Mouse (Mus musculus) lung, postnatal 36 days (tissue): ENCODE measurements at regions not wholly inside any gene's neighbourhood (a gene's known extent, or its start where the extent isn't known, plus 50 kb on each side); places are given as distances from the start of the nearest gene placed in this dataset.
A peak's percentile ranks its signal among the peaks of the same experiment; 100 is the strongest.

Experiments used
- DNase-seq: peaks from one replicate; pipeline ENCODE4 v3.0.0; 2022; ENCODE audit warnings: mixed read lengths

DNA sequence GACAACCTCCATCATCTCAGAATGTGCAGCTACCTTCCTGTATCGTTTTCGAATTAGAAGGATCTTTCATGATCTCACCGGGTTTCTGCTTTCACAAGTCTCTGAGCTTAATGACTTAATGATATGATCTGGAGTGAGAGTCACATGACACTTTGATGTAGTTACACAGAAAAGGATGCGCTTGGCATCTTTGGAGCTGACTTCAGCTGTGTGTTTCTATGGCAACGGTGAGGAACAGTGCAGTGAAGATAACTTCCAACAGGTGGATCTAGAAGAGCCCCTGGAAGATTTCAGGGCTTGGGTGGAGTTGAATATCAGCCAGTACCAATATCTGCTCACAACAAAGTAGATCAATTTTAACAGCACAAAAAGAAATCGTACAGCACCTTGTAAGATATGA is 449.1 kb upstream of the Adamts9 start:
- DNase-seq: no peak

DNA sequence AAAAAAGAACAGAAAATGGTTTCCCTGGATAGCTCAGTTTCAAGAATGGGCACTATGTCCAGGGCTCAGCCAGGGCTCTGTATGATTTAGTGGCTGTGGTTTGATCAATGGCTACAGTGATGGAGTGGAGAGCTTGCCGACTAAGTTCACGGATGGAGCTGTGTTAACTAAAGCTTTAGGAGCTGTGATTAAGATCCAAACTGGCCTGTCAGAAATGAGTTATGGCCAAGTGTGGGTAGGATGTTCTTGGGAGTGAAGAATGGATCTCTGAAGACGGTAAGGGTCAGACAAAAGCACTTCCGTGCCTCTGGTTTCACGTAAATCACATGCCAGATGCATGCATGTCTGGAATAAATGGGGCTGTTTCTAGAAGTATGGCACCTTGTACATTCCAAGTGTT is 447.9 kb upstream of the Adamts9 start:
- DNase-seq: no peak

DNA sequence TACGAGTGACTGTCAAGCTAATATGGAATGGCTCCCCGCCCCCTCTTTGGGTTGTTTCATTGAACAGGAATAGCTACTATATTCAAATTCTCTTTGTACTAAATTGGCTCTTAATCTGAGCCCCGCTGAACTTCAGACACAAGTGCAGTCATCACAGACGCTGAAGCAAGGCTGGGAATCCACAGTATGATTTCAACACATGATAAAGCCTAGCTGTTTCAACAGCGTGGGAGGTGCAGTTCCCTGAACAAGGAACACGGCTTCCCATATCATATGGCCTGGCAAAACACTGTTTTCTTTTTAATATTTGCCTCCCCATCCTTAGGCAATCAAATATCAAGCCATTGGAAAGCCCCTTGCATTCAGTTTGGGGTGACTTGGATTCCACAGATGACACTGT is 428.0 kb upstream of the Adamts9 start:
- no peak for DNase-seq

DNA sequence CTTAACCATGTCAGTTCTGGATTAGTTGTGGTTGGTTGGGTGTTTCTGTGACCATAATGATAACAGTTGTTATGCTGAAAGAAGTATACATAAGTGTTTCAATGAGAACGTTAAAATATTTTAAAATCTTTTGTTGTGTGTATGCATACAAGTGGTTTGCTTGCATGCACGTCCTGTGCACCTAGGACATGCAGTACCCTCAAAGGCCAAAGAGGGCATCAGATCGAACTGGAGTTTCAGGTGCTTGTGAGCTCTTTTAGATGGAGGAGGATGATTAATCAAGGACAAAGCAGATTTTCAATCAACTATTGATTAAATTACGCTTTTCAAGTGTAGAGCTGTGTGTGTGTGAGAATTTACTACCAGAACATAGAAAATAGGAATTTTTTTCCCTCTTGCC is 420.6 kb upstream of the Adamts9 start:
- DNase-seq: no peak

DNA sequence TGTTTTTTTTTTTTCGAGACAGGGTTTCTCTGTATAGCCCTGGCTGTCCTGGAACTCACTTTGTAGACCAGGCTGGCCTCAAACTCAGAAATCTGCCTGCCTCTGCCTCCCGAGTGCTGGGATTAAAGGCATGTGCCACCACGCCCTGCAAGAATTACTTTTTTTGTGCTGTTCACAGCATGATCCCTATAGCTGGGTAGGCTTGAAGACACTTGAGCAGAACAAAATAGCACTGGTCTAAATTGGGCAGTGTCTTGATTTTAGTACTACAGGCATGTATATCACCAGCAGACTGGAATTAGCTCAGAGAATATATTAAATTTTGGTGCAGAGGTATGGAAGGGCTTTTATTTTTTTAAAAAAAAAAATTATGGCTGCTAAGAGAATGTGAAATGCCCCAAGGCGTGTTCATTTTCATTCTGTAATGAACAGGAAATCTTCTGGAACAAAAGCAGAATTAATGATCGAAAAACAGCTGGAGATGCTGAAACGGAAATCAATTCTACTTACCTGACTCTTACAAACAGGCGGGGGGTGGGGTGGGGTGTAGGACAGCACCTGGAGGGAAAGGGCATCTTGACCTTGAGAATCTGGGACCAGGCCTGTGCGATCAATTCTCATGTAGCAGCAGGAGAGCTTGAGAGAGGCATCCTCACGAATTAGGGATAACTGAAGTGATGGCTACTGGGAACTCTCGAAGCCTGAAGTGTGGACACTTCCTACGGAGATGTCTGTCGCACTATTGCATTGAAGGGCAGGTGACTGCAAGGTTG is 410.2 kb upstream of the Adamts9 start:
- DNase-seq: no peak

DNA sequence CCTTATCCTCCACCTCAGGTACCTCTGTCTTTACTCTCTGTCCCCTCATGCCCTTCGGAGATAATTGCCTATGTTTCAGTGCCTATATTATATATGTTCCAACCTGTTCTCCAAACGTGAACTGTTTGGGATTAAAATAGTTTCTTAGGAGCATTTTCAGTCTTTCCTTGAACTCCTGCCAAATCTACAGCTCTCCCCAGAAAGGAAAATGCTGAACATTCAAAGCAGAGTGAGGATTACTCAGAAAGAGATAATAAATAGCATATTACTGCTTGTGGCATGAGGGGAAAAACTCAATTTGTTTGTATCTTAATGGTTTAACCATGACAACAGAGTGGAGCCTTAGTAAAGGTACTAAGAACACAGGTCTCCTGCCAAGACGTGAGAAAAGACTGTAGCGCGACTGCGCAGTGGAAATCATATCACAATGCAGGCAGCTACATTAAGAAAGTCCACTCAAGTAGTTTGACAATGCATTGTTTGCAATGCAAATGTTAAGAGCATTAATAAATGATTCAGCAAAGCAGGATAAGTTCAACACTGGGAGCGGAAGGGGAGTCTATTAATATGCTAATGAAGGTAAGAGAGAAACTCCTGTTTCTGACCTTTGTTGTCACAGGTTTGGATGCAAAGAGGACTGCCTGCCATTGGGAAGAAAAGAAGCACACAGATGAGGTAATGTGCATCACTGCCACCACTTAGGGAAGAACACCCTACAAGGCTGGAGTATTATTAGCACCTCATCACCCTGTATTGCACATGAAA is 406.8 kb upstream of the Adamts9 start:
- no peak for DNase-seq

DNA sequence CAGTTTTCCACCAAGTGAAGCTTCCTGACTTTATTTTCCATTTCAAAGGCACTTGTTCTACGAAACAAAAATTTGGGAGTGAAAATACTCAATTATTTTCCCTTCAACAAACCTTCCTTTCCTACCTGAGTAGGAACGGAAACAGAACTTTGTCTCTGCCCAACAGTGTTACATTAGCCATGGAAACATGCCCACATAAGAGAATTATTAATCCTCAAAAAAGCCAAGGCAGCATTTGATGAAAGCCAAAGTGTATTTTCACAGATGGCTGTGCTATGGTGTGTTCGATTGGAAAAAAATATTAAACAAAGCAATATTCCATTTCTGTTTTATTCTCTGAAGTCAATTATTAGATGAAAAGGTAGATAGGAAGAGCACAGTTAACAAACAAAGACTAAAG is 404.8 kb upstream of the Adamts9 start:
- no peak for DNase-seq

DNA sequence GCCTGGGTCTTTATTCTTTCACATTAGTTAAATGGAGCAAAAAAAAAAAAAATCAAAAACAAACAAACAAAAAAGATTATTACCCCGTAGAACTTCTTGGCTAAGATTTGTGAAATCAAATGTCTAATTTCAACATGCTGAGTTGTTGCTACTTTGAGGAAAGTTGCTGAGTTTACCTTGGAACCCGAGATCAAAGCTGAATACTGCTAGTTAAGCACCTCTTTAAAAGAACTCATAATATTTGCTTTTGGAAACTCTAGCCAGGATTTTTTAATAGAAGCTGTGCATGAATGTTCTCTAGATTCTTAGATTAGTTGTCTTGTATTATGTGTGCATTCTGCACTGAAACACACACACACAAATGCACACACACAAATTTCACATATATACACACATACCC is 385.4 kb upstream of the Adamts9 start:
- peak; percentile 35 for DNase-seq

DNA sequence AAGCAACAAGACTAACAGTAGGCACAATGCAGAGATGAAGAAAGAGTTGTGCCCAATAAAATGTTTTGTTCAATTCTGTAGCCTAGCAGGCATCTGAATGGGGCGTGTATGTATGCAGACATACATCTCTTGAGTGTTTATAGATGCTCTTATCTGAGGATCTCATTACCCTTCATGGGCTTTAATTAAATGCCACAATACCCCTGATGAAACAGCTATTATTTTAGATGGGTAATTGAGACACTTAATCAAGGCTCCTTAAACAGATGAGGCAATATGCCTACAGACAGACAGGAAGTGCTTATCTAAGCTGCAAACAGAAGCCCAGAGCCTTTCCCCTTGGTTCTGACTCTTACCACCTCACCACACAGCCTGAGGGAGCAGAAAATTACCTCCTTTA is 384.6 kb upstream of the Adamts9 start:
- DNase-seq: no peak

DNA sequence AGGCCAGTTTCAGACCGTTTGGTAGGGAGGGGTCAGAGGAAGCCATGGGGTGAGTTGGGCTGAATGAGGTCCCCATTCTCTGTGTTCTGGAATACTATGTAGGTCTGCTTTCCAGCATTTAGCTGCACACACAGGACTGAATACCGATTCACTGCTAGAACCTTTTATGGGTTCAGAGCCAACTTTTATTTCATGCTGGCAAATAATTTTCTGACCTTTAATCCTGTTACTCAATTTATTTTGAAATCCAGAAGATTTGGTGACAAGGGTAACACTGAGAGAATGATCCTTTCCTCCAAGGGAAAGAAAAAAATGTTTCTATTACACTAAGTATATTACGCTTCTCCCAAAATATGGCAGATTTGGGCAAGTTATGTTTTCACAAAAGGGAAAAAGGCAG is 380.6 kb upstream of the Adamts9 start:
- no peak for DNase-seq

DNA sequence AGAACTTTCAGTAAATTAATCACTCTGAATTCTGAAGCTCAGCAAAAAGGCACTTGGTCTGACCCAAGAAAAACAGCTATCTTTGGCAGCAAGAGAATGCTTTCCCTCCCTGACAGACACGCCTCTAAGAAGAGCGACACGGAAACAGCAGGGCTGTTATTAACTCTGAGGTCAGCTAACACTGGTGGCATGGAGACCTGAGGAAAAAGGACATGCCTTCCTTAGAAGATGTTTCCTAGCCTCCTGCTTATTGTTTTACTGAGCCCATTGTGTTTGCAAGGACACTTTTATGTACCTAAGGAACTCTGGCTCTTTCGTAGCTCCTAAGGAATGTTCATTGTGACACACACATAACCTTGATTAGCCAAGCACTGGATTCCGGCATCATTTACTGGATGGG is 371.3 kb upstream of the Adamts9 start:
- no peak for DNase-seq

DNA sequence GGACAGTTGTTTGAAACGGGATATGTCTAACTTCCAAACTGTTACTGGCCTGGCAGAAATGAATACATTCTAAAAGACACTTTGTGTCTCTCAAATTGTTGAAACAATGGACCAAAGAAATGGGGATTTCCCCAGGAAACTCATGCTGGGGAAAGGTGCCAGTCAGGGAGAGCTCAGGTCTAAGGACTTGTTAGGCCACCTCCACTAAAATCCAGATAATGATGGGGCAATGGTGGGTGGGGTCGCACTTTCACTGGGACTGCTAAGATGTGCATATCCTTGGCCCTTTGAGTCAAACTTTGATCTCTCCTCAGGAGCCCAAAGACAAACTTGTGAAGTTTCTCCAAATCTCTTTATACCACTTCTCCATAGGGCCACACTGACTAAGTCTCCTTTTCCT is 361.9 kb upstream of the Adamts9 start:
- no peak for DNase-seq

DNA sequence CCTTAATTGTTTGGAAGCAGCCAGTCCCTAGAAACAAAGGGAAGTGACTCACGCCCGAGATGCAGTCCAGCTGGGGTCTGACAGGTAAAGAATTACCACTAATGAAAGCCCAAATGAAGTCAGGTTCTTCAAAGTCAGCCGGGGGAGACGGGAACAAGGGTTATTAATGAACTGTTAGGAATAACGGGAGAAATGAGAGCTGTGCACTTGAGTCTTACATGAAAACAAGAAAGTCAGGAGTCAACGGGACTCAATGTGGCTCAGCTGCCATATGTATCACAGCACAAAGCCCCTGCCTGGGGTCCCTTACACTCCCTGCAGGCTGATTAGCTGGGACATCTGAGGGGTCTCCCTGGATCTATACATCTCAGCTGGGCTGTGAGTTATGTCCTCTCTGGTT is 354.7 kb upstream of the Adamts9 start:
- no peak for DNase-seq

DNA sequence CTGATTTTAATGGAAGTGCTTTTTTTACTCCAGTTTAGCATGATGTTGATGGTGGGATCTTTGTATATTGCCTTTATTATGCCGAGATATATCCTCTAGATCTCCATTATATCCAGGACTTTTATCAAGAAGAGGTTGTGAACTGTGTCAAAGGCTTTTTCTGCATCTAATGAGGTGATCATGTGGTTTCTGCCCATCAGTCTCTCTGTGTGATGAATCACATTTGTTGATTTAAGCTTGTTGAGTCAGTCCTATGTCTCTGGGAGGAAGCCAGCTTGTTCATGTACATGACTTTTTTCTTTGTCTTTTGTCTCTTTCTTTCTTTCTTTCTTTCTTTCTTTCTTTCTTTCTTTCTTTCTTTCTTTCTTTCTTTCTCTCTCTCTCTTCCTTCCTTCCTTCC is 348.4 kb upstream of the Adamts9 start:
- no peak for DNase-seq

DNA sequence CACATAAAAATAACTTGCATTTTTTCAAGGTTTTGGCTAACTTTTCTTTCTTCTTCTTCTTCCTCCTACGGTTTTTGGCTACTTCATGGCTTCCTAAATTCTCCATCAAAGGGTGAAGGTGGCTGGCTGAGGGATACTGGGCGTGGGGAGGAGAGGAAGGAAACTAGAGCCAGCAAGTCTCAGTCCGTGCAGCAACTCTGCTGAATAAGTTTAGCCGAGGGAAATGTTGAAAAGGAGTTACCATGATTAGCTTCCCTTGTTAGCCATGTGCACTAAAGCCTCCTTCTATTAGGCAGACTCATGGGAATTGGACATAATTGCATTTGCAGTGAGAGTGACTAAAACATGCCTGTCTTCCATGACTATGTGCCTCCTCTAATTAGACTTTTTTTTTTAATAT is 345.1 kb upstream of the Adamts9 start:
- no peak for DNase-seq

DNA sequence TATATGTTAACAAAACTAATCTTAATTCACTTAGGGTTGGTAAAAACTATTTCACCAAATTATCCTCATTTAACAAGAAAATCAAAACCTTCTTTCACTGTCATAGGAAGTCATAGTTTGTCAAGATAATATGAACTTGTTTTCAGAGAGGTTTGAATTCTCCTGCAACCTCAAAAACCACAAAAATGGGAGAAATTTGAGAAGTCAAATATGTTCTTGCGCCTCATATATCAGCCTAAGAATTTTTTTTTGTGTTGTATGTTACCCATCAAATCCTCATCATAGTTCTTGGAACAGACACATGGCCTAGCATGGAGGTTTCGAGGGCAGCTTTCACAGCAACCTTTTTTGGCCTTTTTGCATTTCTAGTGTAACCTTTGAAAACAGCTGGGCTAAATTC is 342.5 kb upstream of the Adamts9 start:
- no peak for DNase-seq

DNA sequence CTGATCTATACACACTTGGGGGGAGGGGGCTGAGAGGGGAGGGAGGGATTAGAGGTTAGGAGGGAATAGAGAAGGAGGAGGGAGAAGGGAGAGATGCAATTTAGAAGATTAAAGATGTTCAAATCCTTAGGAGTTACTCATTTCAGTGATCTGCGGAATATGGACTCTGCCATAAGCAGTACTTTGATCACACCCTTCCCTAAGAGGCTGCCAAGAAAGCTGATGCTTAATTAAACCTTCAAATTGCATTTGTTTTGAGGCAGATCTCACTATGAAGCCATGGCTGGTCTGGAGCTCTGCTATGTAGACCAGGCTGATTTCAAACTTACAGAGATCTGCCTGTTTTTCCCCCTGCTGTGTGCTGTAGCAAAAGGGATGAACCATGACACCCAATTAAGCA is 338.2 kb upstream of the Adamts9 start:
- DNase-seq: no peak

DNA sequence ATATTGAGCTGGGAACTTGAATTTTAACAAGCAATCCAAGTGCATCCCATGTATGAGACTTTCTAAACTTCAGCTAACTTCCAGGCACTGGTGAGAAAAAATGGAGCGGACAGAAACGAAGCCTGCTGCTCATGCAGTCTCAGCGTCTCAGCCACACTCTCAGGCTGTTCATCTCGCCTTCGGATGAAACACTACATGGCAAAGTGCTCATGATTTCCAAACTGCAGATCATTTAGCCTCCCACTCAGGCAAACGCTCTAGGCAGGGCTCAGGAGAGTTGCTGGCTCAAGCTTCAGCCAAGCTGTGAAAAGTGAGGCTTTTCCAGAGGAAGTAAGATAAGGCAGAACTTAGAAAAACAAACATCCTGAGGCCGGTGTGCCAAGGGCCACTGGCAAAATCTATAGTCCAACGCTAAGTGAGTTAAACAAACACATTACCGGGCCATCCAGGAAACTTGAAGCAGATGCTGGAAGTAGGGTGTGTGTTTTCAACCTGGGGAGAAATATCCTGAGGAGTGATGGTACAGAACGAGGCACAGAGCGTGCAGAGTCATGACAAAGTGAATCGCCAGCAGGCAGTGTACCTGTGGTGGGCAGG is 330.7 kb upstream of the Adamts9 start:
- DNase-seq: peak; percentile 58

DNA sequence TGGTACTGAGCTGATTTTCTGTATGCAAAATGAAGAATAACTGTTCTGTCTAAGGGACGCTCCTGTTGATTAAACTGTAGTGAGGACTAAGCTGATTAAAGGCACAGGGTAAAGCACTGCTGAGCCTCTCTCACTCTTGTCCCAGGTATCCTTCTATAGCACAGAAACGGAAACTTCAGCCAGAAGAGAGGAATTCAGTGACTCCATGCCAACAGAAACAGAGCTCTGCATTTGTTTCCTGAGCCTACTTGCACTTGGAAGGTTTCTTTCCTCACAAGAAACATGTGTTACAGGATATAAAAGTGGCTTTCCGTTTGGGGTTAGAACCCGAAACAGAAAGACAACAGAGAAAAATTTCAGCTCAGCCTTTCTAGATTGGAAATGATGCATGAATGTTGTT is 328.9 kb upstream of the Adamts9 start:
- no peak for DNase-seq

DNA sequence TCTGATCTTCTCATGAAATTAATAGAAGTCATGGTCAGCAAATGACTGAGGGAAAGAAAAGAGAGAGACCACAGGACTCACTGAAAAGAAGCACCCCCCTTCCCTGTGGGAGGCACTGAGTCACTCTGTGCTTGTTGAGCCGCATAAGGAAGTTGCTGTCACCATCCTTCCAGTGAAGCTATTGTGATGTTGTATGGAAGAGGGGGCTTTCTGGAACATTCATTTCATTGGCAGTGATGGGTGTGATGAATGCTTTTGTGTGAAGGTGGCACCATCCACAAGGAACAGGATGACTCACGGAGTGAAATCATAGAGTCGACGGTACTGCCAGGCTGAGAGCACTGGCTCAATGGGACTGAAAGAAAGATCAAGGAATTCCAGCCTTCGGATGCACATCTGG is 323.5 kb upstream of the Adamts9 start:
- DNase-seq: no peak

DNA sequence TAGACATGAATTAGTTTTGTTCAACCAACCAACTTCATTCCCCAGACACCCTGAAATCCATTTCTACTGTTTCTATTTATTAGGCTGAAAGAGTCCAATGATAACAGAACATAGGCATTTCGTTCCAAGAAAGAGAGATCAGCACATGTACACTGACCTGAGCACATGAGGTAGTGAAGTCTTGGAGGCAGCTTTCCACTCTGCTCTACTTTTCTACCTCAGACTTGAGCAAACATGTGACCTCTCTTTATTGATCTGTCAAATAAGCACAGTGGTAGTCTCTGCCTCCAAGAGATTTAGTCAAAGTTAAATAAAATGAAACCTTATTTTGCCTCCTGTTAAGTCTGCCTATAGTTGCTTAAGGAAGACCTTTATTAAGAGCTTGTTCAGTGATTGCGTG is 321.9 kb upstream of the Adamts9 start:
- DNase-seq: no peak

DNA sequence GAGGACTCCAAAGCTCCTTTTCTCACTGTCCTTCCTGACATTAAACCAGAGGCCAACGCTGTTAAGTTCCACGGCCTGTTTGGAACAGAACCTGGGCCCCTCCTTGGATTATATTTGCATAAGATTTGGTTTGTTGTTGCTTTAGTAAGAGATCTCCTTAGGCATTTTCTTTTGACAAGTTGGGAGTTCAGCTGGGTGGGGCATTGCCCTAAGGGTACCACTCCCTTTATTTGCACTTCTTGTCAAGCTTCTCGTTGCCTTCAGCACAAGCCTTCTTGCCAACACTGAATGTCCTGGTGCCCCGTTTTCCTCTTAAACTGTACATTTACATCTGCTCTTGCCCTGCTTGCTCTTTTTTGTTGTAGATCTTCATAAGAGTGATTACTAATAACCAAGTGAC is 317.5 kb upstream of the Adamts9 start:
- no peak for DNase-seq

DNA sequence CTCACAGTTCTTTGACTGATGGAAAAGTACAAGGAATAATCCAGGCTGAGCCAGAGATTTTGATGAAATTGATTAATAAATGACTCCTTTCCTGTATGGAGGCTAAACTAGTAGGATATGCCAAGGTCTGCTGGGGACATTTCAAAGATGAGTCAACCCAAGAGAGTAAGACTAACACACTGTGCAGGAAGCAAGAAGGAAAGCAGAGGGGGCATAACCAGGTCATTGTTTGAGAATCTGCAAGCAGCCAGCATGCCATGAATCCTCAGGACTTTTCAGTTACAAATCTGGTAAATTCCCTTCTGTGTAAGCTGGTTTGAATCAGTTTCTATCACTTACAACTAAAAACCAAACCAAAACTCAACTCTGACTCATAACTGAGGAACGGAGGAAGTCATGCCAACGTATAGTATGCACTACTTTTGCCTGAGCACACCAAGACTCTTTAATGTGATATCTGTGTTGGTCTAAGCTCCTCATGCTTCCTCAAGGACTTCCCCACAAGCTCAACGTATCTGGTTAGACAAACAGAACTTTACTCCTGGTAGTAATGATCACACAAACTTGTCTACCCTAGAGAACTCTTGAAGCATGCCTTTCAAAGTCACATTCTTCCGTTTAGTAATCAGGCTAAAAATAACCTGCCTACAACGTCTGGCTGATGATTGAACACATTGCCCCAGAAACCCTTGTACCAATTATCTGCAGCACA is 314.0 kb upstream of the Adamts9 start:
- peak; percentile 23 for DNase-seq

DNA sequence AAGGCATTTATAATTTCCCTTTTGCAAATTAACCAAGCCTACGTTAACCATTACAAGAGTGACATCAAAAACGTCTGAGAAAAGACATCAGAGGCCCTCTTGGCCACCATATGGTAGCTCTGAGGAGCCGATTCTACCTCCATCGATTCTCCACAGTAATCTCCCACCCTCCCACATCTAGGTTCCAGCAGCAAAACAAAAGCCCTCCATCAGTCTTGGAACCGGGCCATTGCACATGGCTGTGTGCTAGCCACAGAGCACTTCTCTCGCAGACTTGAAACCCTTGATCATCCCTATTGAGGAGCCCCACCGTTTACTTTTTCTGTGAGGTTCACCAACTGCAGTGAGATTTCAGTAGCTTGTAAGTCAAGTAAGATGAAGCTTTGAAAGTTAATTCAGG is 310.5 kb upstream of the Adamts9 start:
- DNase-seq: no peak
